Mouse (Mus musculus) right cerebral cortex, postnatal 10 days (tissue): Measurements from ENCODE around the gene Katnal1.

Experiments used
- DNase-seq, 2 experiments: peaks; one replicate each; pipeline ENCODE4 v3.0.0; 2021; ENCODE audit warnings: low spot score in 2 of 2

The Katnal1 gene

DNA sequence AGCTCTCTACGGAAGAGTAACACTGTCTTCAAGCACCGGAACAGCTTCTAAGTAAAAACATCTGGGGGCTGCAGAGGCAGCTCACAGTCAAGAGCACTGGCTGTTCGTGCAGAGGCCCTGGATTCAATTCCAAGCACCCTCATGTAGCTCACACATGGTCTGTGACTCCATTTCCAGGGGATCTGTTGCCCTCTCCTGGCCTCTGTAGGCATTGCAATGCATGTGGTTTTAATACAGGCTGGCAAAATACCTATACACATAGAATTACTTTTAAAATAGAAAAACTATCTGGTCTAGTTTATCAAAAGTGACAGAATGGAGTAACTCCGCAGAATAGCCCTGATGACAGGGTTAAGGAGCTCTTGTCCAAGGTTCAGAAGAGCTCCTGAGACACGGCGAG is 49.9 kb downstream of the Katnal1 start:
- DNase-seq, result no peak

DNA sequence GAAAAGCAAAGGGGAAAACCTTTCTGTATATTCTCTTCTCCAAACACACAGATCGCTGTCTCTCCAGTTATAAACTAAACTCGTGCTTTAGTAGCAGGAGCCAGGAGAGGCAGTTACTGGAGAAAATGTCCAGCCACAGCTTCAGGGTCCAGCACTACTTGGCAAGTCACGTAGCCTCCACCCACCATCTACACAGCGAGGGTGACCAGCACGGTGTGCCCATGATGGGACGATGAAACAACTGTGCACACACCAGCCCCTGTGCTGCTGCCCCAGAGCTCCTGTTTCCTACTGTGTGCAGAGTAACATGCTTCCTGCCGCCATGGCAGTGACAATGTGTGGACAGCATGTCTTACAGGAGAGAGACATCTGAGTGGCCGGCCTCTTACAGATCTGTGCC is 56.0 kb downstream of the Katnal1 start:
- no peak for DNase-seq

DNA sequence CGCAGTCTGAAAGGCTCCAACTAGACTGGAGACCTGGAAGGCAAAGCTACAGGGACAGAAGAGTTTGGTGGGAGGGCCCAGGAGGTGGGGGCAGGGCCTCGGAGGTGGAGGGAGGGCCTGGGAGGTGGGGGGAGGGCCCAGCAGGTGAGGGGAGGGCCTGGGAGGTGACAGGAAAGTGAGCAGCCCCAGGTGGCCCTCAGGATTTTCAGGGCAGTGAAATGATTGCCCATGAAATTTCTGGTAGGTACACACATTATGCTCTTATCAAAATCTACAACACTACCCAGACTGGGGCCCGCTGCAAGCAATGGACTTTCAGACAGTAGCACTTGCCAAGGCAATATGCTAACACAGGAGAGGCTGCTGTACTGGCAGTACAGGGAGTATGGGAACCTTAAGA is 59.5 kb downstream of the Katnal1 start:
- DNase-seq, result no peak

GRCm38 (mm10) chr5:148867766-148868165 is 61.4 kb downstream of the Katnal1 start:
- no peak for DNase-seq

DNA sequence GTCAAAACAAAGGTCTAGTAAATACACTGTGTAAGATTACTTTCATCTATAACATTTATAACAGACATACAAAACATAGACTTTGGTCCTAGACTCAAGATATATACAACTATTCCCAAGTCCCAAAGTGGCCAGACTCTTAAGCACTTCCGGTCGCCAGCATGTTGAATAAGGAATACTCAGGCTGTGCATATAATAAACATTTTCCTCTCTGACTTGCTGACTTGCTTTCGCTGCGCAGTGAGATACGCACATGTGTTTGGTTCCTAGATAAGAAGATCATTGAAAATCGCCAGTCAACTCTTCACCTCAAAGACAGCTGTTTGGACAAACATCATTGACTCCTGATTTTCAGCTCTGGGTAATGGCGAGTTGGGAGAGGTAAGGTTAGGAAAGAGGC is 61.9 kb downstream of the Katnal1 start:
- no peak for DNase-seq

- DNase-seq, result no peak
Measured at GRCm38 (mm10) chr5:148866571-148866970, 62.5 kb downstream of the Katnal1 start.

GRCm38 (mm10) chr5:148863409-148863808 is 65.7 kb downstream of the Katnal1 start:
- DNase-seq, result no peak

GRCm38 (mm10) chr5:148862853-148863252 is 66.3 kb downstream of the Katnal1 start:
- no peak for DNase-seq

GRCm38 (mm10) chr5:148862136-148862535 is 67.0 kb downstream of the Katnal1 start:
- DNase-seq, result no peak

GRCm38 (mm10) chr5:148857522-148857921 is 71.6 kb downstream of the Katnal1 start:
- no peak for DNase-seq

DNA sequence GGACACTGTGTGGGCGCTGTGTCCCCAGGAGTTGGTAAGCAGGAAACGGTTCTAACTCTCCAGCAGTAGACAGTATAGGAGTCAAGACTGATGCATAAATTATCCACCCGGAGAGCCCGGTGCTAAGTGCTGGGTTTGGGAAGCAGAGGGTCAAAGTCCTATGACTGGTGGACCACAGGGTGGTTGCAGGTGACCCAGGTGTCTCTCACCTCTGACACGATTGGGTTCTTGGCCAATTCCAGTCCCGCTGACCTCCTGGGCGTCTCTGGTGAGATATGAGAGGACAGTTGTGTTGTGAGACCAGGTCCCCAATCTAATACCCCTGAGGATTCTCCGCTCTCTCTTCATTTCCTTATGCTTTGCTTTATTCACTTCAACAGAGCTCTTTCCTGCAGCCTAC is 74.1 kb downstream of the Katnal1 start:
- DNase-seq, result no peak

- DNase-seq, result peak; percentile 51 to 68
Measured at GRCm38 (mm10) chr5:148854166-148854565, 75.0 kb downstream of the Katnal1 start.

DNA sequence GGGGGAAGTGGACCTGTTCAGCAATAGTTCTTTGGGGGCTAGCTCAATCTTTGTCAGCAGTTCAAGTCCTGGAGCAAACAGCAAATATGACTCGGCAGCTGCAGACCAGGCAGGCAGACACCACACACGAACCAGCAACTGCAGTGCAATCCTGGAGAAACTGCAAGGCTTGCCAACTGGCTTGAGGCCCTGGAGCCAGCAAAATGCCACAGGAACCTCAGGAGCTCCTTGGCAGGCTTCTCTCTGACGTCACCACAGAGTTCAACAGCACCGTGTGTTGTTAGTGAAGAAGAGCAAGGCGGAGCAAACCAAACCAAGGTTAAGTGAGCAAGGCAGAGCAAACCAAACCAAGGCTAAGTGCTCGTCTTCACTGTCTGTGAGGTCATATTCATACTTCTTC is 79.6 kb downstream of the Katnal1 start:
- DNase-seq, result no peak

DNA sequence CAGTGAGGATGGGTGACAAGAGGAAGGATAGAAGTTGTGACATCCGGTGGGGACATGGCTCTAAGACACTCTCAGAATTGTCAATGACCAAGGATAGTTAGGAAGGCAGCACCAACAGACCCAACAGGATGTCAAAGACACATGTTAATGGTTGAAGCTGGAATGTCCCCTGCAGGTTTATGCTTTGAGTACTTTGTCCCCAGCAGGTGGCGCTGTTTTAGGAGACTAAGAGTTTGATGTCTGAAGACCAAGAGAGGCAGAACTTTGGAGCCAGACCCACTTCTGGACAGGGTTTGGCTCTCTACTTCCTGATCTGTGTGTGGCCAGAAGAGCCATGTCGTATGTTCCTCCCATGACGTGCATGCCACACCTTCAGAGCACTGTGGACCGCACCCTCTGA is 82.1 kb downstream of the Katnal1 start:
- DNase-seq, result no peak

DNA sequence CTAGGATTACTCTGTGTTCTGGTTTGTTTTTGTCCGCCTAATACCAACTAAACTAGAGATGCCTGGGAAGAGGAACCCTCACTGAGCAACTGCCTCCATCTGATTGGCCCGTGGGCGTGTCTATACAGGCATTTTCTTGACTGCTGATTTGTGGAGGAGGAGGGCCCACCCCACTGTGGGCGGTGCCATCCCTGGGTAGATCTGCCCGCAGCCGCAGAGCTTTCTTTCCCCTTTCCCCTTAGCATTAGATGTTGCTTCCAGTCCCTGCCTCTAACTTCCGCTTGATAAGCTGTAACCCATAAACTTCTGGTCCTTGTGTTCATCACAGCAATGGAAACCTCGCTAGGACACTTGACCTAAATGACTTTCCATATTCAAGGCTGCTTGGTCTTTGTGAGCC is 92.1 kb downstream of the Katnal1 start:
- DNase-seq, result no peak

- DNase-seq, result peak; percentile 65 to 76
Measured at GRCm38 (mm10) chr5:148831596-148832257, 97.4 kb downstream of the Katnal1 start.

DNA sequence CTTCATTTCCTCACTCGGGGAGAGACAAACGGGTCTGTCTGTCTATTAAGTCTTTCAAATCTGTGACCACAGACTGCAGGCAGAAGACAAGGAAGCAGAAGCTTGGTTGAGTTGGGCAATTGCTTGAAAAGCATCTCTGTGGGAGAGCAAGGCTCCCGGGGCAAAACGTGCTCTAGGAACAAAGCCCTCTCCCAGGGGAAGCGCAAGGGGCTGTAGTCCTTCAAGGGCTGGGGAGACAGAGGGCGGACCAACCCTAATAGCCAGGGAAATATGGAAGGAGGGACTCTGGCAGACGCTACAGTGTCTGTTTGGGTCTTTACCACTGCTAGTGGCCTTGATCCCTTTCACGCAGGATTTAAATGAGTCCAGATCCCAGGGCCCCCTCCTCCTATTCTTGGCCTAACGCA is 98.0 kb downstream of the Katnal1 start:
- DNase-seq, result no peak

DNA sequence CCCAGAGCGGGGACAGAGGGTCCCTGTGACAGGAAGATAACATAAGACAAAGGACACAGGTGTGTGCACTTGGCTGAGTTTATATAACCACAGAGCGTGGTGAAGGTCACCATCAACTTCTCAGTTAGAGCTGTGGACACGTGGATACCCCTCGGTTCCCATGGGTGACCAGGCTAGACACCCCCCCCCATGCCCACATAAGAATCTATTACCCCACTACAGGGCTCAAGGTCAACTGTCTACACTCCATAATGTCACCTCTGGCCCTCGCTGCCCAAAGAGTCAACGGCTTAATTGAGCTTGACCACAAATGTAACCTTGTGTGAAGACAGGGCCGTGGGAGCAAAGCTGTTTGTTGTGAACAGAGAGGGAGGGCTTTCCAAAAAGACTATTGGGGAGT is 103.4 kb downstream of the Katnal1 start:
- no peak for DNase-seq

DNA sequence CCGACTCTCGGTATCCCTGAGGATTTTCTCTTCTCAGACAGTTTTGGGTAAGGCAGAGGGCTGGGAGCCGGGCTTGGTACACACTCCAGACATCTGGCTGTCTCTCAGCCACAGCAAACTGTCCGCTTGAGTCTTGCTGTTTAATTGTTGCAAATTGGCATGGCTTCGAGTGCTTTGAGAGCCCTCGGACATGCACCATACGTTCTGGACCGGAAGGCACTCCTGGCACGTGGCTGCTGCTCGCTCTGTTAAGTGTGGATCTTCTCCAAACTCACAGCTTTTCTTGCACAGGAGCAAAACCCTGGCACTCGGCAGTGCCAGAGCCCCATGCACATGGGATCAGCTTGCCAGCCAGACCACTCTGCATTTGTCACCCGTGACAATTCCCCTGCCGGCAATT is 106.3 kb downstream of the Katnal1 start:
- DNase-seq, result no peak
